Mouse (Mus musculus) gastrocnemius, postnatal 25 days (tissue): ENCODE measurements around the gene Cenpl. TPM values are rescaled to one million over a fixed set of nuclear protein-coding genes. Genes with fewer than 3 reads are reported as not detected.

Experiments
- DNase-seq: peaks from one replicate; pipeline ENCODE4 v3.0.0; 2022
- total RNA-seq, 2 experiments: library from RNA; stranded (reverse); gene quantifications; 1 replicate in 1 of 2; 2 replicates in 1 of 2; pipeline ENCODE4 v1.2.3; 2021

Cenpl gene
- total RNA-seq, 2 experiments from 2014 or later: 0.51 to 0.62 TPM

DNA sequence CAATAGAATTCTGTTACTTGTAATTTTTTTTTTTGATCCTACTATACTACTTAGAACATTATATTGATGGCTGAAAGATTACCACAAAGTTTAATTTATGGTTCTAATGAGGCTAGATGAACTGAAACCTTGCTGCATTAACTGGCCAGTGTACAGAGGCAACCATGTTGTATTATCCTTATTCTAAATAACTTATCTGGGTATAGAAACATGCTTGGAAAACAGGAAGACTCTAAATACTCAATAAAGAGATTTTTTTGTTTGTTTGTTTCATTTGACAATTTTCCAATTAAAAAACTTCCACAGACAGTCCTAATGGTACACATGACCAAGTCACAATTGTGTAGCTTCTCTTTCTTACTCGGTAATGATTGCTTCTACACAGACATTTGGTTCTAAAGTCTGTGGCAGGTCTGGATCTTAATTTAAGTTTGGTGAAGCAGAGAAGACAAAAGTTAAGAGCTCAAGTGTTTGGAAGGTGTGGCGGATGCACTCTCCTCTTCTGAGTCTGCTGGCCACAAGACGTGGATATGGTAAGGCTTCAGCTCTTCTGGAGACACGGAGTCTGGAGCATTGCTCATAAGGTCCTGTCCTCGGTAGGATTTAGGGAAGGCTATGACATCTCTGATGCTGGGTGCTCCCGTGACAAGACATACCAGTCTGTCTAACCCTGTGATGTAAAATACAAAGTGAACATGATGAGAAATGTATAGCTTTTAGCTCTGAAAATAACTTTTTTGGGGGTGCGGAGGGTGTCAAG lies 29.1 kb upstream of the Cenpl start:
- DNase-seq: no peak

DNA sequence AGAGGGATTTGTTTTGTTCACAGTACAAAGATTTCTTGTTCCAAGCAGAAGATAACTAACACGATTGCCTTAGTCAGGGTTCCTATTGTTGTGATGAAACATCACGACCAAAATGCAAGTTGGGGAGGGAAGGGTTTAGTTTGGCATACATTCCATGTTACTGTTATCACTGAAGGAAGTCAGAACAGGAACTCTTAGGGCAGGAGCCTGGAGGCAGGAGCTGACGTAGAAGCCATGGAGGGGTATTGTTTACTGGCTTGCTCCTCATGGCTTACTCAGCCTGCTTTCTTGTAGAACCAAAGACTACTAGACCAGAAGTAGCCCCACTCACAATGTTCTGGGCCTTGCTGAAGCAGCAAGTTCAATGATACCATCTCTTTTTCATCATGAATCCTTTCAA lies 23.5 kb upstream of the Cenpl start:
- no peak for DNase-seq

DNA sequence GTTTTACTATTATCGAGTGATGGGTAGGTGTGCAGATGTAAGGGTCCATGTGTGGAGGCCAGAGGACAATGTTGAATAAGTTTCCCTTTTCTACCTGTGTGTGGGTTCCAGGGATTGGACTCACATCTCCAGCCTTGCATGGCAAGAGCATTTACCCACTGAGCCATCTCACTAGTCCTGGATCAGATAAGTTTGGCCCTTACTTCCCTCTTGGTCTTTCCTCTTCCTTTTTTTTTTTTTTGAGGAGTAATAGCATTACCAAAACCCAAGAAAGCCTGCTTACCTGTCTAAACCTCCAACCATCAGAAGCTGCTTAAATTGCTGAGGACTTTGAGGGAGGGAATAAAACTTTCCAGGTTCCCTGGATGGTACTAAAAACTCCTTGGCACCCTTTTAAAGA lies 13.3 kb upstream of the Cenpl start:
- no peak for DNase-seq

DNA sequence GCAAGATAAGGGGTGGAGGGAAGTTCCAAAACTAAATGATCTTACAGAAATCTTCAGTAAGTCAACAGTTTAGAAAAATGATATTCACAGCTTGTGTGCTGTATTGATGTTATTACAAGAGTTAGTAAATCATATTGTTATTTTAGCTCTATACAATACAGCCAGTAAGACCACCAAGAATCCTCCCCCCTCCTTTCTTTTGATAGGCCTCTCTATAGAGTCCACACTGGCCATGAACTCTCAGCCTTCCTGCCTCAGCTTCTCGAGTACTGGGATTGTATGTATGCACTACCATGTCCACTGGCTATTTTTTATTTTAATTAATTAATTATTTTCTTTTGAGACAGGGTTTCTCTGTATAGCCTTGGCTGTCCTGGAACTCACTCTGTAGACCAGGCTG lies 7.2 kb upstream of the Cenpl start:
- DNase-seq: no peak

DNA sequence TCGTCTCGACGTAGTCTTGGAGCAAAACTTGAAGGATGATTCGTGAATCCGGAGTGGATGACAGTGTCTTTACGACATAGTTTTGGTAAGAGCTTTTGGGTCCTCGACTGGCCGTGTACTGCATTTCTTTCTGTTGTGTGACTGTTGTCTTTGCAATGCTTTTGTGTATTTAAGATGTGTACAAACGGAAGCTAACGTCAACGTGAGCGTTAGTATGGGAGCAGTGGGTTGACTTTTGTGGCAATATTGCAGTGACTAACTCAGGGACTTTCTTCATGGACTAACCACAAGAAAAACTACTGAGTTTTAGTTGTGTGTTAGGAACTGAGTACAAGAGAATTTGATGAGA lies 733 bp downstream of the Cenpl start:
- no peak for DNase-seq

DNA sequence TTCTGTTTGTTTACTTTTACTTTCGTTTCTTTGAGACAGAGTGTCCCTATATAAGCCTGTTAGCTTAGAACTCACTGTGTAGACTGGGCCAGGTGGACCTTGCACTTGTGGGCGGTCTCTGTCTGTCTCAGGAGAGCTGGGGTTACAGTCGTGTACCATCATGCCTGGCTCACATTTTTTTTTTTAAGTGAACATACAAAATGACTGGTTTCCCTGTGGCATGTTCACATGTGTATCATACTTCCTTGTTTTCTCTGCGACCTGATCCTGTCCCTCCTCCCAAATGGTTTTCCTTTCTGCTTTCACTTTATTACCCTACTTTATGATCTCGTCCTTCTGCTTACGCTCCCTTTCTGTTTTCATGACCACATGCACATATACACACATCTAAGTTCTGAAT lies 5.7 kb downstream of the Cenpl start:
- DNase-seq: no peak

DNA sequence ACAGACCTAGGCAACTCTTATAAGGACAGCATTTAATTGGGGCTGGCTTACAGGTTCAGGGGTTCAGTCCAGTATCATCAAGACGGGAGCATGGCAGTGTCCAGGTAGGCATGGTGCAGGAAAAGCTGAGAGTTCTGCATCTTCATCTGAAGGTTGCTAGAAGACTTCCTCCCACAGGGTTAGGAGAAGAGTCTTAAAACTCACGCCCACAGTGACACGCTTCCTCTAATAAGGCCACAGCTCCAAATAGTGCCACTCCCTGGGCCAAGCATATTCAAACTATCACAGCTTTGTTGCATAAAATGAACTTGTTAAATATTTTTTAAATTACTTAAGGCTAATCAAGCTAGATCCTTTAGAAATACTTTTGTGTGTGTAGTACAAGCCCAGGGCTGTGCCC lies 6.7 kb downstream of the Cenpl start:
- DNase-seq: no peak

DNA sequence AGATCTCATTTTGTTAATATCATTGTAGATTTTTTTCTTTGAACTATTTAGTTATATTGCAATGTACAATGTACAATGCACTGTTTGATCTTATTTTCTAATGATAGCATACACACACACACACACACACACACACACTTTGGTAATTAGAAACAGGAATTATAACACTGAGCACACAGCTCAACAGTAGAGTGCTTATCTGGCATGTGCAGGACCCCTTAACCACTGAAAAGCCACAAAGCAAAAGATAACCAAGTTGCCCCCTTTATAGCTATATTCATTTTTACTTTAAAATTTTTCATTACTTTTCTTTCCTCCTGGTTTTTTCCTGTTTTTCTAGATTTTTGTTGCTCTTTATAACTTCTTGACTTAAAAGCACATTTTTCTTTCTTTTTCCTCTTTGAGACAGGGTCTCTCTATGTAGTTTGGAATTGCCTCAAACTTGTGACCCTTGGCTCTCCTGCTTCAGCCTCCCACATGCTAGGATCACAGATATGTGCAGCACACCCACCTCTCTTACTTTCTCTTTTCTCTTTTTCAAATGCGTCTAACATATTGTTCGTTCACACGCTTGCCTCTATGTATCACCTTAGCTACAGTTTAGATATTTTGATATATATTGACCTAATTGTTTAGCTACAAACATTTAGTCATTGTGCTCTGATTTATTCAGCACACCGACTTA lies 29.4 kb downstream of the Cenpl start:
- no peak for DNase-seq

DNA sequence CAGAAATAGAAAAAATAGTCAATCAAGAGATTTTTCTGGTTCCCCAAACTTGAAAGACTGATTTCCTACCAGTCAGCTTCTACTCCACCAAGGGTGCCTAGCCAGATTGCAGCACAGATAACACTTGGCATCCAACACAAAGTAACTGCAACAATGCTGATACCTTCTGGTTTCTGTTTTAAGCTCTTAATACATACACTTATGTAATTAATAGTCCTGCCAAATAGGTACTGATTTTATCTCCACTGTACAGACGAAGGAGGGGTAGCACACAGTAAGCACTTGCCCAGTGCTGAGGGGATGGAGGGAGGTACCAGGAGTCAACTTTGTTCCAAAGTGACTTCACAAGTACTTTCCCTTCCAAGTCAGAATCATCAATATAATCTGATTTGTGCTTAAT lies 33.3 kb downstream of the Cenpl start:
- no peak for DNase-seq

DNA sequence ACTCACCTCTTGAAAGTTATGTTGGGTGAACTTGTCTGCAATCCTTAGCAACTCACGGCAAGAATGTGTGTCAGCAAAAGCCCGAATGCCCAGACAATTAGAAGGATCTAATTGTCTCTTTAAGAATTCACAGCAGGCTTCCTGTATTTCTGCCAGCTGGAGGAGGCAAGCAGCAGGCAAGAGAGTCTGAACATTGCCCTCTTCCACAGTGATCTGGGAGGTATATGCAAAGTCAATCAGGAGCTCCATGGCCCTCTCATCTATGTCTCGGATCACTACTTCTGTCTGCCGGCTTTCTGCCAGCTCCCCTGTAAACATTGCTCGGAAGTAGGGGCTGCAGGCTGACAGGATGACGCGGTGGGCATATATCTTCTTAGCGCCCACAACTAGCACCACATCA lies 38.7 kb downstream of the Cenpl start:
- no peak for DNase-seq

DNA sequence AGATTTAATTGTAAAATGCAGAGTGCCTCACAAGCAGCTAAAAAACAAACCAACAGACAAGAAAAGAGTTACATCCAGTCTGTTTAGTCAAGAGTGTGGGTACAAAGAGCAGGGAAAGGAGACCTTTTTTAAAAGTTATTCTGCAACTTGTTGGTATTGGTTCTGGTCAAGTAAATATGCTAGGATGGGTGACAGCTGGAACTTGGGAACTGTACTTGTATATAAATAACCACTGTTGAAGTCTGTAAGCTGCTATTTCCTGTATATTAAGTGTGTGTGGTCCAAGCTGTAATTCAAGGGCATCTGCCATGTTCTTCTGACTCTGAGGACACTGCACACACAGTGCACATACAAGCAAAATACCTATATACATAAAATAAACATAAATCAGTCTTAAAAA lies 44.1 kb downstream of the Cenpl start:
- no peak for DNase-seq

DNA sequence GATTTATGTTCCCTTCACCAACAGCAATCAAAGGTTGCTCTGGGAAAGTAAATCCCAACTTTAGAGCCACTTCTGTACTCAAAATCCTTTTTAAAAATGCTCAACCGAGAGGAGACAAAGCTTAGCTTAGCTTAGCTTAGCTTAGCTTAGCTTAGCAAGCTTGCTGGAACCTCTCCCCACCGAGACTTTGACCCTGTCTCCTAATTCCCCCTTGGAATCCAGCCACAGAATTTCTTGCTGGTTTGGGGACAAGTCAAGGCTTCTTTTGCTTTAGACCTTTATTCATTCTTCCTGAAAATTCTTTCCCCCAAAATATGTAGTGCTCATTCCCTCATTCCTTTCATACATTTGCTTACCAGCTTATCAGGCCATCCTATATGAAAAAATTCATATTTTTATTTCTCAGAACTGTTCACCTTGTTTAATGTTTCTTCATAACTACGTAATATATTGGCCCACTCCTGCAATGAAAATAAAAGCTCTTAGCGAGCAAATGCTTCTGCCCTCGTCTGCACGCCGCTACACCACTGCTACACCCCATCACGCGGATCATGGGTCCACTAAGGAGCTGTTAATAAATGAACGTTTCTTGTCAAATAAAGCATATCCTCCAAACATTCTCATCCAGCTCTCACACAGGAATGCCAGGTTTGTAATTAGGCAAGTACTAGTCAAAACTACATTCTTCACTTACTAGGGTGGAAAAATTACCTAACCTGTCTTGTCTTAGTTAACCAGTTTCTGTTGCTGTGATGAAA lies 52.3 kb downstream of the Cenpl start:
- no peak for DNase-seq

DNA sequence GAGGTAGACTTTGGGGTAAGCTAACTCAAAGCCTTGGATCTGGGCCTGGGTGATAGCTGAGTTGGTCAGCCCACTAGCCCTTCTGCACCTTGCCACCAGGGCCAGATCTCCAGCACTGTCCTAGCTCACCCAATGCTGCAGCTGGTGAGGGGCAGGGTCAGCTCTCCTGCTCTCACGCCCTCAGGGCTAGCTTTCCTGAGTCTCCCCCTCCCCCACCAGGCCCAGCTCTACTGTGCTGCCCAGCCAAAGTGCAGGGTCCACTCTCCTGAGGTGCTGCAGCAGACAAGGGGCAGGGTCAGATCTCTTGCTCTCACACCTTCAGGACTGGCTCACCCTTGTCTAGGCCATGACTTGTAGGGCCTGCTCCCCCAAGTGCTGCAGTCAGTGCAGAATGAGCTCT lies 55.9 kb downstream of the Cenpl start:
- no peak for DNase-seq

DNA sequence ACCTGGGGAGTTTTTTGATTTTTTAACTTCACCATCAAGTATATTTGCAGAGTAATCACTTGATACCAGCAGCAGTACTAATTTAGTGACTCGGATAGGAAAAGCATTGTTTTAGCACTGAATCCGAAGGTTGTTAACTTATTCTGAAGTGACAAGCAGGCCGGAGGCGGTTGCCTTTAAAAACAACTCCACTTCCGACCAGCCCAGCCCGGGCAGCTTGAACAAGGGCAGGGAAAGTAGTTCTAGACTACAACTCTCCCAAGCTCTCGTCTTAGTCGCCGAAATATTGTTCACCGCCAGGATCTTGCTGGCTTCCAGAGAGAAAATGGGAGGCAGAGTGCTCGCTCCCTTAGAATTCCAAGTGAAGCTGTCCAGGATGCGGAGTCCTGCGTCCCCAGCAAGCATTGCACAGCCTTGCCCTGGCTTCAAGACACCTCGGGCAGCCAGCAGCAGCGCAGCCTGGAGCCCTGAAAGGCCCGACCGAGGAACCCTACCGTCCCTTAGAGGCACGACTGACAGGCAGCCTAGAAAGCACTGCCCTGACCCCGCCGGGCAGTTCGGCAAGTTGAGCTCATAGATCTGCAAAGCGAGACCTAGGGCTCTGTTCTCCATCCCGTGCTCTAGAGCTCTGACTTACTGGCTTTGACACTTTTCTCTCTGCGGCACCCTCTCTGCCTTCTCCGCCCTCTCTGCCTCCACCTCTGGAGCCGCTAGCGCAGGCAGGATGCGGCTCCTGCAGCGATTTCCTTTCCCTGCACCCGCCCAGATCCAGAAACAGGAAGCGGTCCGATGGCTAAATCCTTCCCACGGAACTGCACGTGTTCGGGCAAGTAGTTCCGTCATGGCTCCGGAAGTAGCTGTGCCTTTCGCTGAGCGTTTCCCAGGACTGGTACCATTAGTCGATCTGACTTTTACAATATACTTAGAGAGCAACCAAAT lies 60.5 kb downstream of the Cenpl start, which contains the start of gene Klhl20:
Klhl20 (minus strand) TSS at position 786 of the 939 bp plus-strand sequence.
- DNase-seq: peak; percentile 88

Other genes starting within 250 kb of the Cenpl start
- 10 to 100 TPM; 22.5 to 30.0 TPM for gene Rc3h1, start 164.3 kb upstream of the Cenpl start, total RNA-seq
- under 1 TPM in 1 of 2 experiments, not detected in 1; 0.08 TPM for gene Serpinc1, start 92.1 kb upstream of the Cenpl start, total RNA-seq
- gene Zbtb37, start 35.9 kb upstream of the Cenpl start, total RNA-seq: 1 to 10 TPM; 4.8 to 7.8 TPM
- 10 to 100 TPM; 11.0 to 11.4 TPM for gene Dars2, start 55 bp upstream of the Cenpl start, total RNA-seq
- gene Klhl20, start 60.8 kb downstream of the Cenpl start, total RNA-seq: 1 to 10 TPM; 8.5 to 8.6 TPM
- gene Ankrd45, start 72.0 kb downstream of the Cenpl start, total RNA-seq: not detected
- not detected for gene Tex50, start 88.6 kb downstream of the Cenpl start, total RNA-seq
- gene Prdx6, start 180.5 kb downstream of the Cenpl start, total RNA-seq: 100 to 1,000 TPM in 1 of 2 experiments, 10 to 100 TPM in 1; 92.8 to 127 TPM